Mouse (Mus musculus) heart, postnatal 36 days (tissue): ENCODE data around the gene Ankrd60. TPM values are rescaled to one million over a fixed set of nuclear protein-coding genes. Genes with fewer than 3 reads are reported as not detected.

Source experiments
- DNase-seq, 2 experiments: peaks; one replicate each; pipeline ENCODE4 v3.0.0; 2021 to 2022
- intact Hi-C: fragments of 180-260 bp; cut with DNase I; formaldehyde crosslinking; loops from one replicate; pipeline ENCODE4 v1.15.1; 2025
- total RNA-seq, 2 experiments: library from RNA; stranded (reverse); gene quantifications; 2 replicates each; pipeline ENCODE4 v1.2.3; 2021

The Ankrd60 gene
- total RNA-seq, 2 experiments from 2014 or later = not detected

DNA sequence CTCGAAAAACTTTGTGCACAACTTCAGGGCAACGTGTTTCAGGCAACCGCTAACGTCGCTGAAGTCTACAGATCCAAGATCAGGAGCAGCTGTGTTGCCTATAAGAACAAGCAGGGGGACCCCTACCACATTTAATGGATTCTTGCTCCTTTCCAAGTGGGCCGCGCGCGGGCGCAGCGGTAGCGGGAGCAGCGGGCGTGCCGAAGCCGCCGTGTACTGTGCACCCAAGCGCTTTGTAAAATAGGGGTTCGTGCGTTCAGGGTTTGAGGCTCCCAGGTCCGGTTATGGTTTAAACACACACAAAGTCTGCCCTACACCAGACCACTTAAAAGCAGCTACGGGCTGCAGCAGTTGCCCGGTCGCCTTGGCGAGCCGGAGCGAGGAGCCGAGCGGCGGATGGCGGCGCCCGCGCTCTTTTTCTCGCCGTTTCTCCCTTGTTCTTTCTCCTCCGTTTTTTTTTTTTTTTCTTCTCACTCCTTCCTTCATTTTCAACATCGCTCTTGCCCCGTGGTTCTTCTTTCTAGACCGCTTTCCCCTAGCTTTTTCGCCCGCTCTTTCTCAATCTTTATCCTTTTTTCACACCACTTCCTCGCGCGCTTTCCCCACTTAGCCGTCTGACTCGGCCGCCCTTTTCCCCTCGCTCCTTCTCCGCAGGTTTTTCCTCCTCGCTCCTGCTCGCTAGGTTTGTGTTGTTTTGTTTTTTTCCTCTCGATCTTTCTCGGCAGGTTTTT lies 7.4 kb upstream of the Ankrd60 start:
- intact Hi-C loops = loop anchor here (2.0 to 10.0 kb wide), 6 partner anchors 489 to 1267 kb away; partner anchors contain the start of genes Gnas and Stx16
- no peak for DNase-seq

DNA sequence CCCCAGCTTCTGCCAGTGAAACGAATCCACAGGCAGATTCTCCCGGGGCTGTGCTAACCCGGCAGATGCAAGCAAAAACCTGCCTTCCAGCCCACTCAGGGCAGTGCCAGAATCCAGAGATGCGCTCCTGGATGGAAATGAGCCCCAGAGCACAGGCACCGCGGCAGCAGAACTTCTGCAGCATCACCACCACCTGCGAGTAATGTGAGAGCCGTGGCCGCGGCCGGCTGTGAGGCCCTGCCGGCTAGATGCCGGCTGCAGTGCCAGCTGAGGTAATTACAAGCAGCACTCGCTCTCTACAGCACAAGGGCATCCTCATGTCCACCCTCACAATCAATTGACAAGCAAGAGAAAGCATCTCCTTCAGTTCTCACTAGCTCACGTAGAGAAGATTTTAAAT lies 6.2 kb upstream of the Ankrd60 start:
- intact Hi-C loops = loop anchor here (10.0 kb wide), 2 partner anchors 490 to 1090 kb away; partner anchors contain the start of gene Stx16
- no peak for DNase-seq

DNA sequence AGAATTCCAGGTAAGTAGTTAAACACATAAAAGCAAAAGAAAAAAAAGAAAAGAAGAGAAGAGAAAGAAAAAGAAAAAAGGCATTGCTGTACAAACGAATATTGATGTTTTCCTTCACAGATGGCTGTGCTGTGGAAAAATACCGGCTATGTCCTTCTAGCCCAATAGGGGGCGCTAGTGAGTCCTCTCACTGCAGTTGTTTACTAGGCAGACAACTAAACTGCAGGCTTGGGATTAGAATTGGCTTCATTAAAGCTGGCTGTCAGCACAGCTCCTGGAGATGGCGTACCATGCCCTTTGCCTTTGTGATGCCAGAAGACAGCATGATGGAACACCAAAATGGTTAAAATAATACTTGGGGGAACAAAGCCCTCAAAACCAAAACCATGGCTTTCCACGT lies 5.3 kb upstream of the Ankrd60 start:
- DNase-seq = peak in 1 of 2 experiments; percentile 31
- intact Hi-C loops = loop anchor here (10.0 kb wide), 2 partner anchors 491 to 1091 kb away; partner anchors contain the start of gene Stx16

DNA sequence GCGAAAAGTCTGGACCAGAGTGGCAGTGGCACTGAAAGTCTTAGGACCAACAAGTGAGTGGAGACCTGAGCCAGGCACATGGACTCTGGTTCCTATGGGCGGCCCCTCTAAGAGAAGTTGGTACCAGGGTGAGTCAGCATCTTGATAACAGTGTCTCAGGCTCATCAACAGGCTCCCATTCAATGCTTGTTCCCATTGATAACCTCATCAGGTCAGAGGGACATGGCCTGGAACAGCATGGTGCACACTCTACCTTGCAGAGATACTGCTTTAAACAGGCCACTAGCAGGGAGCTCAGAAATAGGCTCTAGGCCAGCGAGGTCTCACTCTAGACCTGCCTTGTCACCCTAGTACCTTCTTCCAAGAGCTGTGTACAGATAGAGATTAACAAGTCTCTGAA lies 4.7 kb upstream of the Ankrd60 start:
- DNase-seq = no peak
- intact Hi-C loops = loop anchor here (10.0 kb wide), 2 partner anchors 492 to 1092 kb away; partner anchors contain the start of gene Stx16

GRCm38 (mm10) chr2:173581096-173581495 lies 2.9 kb upstream of the Ankrd60 start:
- DNase-seq = no peak
- intact Hi-C loops = loop anchor here (10.0 kb wide), 2 partner anchors 494 to 1094 kb away; partner anchors contain the start of gene Stx16

DNA sequence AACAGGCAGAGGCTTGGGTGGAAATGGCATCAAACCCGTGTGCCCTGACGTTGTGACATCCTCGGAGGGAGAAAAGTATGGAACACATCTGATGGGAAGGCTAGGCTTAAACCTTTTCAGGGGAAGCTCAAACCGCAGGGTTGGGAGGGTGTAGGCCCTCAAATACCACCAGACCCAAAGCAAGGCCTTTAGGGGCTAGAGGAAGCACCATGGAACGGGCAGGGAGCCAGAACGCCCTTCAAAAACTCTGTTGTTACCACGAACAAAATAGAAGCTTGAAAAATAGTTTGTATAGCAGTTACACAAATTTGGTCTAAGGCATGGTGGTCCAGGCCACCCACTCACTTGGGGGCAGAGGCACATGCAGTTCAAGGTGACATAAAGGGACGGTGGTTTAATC lies 430 bp upstream of the Ankrd60 start:
- no peak for DNase-seq
- intact Hi-C loops = no loop called here

- DNase-seq = no peak
- intact Hi-C loops = loop anchor here (10.0 kb wide), 2 partner anchors 729 to 1341 kb away; no protein-coding TSS in a partner anchor
These were observed 14.0 kb downstream of the Ankrd60 start for GRCm38 (mm10) chr2:173564179-173564578.

GRCm38 (mm10) chr2:173563336-173563735 lies 14.8 kb downstream of the Ankrd60 start:
- intact Hi-C loops = loop anchor here (10.0 kb wide), 2 partner anchors 729 to 1341 kb away; no protein-coding TSS in a partner anchor
- DNase-seq = no peak

DNA sequence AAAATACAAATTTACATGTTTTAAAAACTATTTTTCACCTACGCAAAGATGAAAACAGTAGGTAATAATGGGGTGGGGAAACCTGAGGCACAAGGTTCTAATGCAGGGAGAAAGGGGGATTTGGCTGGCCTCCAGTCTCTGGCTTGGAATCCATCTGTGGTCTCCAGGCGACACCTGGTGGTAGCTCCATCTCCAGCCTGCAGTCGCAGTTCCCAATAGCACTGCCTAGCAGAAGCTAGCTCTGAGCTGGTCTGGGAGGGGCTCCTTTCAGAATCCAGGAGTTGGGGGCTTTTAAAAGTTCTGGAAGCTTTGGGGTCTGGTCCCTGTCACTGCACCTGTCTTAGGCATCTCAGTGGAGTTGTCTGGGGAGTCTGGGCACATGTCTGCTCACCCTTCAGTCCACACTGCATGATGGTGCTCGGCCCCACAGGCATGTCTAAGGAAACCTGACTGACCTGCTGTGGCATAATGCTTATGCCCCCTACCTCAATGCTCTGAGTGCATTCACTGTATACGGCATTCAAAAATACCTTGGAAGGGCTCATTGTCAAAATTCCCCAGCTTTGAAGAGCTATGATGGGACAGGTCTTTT lies 16.2 kb downstream of the Ankrd60 start:
- DNase-seq = peak; percentile 74 to 78
- intact Hi-C loops = loop anchor here (1.0 to 10.0 kb wide), 4 partner anchors 376 to 1343 kb away; no protein-coding TSS in a partner anchor

DNA sequence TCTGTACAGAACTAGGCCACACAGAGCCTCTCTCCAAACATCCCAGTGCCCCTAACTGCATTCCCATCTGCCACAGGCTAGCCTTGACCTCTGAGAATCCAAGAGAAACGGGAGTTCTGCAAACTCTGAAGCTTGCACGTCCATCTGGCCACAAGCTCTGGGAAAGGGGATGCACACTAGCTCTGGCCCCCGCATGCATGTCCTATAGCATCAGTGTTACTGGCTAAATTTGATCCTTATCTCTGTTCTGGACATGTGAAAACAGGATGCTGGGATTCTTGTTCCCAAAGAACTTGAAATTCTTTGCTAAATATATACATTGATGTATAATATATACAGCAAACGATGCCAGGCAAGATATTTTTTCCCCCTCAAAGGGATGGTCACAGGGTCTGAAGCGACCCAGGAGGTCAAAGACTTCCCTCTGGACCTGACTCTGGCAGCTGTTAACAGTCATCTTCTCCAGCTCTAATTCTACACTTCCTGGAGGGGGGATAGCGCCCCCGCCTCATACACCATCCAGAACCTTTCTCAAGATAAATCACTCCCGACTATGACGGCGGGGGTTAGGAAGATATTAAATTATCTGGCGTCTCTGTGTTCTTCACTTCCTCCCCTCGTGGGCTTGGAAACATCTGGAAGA lies 19.3 kb downstream of the Ankrd60 start:
- intact Hi-C loops = no loop called here
- no peak for DNase-seq

DNA sequence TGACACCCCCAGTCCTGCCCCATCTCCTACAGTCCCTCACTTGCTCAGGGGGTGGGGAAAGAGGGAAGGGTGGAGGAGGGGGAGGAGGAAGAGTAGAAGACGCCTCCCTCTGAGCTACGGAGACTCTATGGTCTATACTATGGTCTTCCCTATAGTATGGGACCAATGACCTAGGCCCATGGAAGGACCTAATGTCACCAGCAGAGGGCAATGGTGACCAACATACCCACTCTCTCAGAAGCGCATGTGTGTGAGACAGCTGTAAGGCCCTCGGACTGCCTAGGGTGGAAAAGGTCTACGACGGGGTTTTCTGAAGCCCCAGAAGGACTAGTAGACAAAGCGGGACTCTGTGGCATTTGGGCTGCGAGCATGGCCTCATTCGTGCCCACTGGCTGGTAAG lies 24.3 kb downstream of the Ankrd60 start:
- no peak for DNase-seq
- intact Hi-C loops = no loop called here

GRCm38 (mm10) chr2:173550681-173551080 lies 27.5 kb downstream of the Ankrd60 start:
- DNase-seq = peak in 1 of 2 experiments; percentile 31
- intact Hi-C loops = no loop called here

GRCm38 (mm10) chr2:173549236-173549635 lies 28.9 kb downstream of the Ankrd60 start:
- intact Hi-C loops = loop anchor here (5.0 kb wide), 1 partner anchor 442 kb away; no protein-coding TSS in a partner anchor

DNA sequence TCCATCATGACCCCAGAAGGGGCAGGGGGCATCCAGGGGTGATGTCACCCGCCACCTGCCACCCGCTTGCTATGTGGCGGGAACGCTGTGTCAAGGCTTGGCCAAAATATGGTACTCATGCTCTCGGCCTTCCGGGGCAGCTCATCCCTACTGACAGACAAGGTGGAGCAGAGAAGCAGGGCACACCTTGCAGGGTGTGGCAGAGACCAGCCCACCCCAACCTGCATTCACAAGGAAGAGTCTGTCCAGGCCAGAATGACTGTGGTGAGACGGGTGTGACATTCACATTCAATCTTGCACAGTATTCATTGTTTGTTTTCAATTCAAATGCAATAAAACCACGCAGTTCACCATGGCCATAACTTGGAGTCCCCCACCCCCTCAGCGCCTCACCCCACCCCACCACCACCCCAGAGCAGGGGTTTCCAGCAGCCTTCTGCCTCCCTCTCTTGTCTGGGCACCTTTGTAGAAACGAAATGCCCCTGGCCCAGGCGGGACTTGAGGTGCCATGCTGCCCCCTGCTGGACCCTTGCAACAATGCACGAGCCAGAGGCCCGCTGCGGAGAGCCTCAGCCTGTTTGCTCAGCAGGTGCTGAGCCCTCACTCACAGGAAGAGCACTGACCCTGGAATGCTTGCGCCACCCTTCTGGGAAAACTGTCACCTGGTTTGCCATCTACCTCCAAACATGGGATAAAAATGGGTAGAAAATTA lies 32.0 kb downstream of the Ankrd60 start:
- intact Hi-C loops = loop anchor here (1.0 to 5.0 kb wide), 4 partner anchors 89 to 439 kb away; no protein-coding TSS in a partner anchor
- DNase-seq = peak; percentile 82 to 88

More at GRCm38 (mm10) chr2:173549236-173549635, 28.9 kb downstream of the Ankrd60 start:
- DNase-seq = no peak

DNA sequence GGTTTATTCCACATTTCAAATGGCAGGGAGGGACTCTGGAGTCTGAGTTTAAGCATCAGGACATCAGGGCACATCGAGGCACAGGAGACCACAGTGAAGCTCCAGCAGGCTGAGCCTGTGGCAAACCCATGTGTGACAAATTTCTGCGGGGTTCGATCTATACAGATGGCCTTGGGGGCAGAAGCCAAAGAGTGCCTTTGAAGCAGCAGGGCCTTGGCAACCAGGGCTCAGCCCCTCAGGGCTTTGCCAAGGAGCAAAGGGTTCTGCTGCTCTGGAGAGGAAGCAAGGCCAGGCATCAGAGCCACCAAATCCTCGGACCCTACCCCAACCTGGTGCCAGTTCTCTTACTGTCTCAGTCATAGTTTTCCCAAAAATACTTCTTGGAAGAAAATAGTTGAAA lies 35.4 kb downstream of the Ankrd60 start:
- no peak for DNase-seq
- intact Hi-C loops = no loop called here

DNA sequence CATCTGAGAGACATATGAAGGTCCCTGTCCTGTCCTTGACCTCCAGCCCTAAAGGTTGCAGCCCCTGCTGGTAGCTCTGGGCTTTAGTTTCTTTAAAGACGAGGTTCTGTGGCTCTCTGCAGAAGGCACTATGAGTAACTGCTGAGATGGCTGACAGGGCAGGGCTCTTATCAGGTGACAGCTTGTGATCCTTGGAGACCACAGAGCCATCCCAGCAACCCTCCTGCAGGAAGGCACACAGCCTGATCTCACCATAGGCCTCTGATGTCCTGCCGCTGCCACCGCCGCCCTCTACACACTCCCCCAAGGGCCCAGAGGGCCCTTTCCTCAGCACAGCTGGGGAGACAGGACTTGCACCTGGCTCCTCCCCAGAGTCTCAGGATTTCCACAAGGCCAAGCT lies 36.4 kb downstream of the Ankrd60 start:
- intact Hi-C loops = no loop called here
- no peak for DNase-seq

DNA sequence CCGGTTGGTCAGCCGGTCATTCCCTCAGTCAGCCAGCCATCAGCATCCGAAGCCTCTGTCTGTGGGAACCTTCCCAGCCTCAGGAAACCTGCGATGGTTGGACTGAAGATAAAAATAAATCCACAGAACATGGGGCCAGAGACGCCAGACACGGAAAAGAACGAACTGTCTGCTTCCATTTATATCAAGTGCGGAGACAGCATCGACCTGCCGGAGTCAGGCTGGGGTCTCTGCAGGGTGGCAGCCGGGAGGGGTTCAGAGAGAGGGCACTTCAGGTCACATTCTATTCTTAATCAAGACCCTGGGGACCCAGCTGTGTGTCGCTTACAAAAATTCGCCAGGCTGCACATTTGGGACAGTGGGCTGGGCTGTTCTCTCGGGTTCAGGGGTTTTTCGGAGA lies 38.4 kb downstream of the Ankrd60 start:
- DNase-seq = no peak
- intact Hi-C loops = no loop called here

- no peak for DNase-seq
- intact Hi-C loops = no loop called here
These were observed 42.3 kb downstream of the Ankrd60 start for GRCm38 (mm10) chr2:173535886-173536285.

- DNase-seq = no peak
- intact Hi-C loops = no loop called here
These were observed 42.8 kb downstream of the Ankrd60 start for GRCm38 (mm10) chr2:173535390-173535789.

DNA sequence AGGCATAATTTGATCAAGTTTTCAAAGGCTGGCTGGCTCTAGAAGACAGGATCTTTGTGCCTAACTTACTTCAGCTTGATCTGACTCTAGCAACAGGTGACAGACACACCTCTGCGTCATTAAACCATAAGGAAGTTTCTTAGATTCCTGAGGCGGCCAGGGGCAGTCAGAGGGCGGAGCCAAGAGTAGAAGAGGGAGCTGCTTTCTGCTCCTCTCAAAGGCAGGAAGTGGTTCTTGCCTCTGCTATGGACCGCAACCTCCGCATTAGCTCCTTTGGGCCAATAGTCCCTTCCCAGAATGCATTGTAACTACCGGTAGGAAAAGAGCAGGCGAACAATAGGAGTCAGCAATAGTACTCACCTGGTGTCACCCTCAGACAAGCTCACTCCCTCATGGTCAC lies 43.6 kb downstream of the Ankrd60 start:
- no peak for DNase-seq
- intact Hi-C loops = no loop called here
